Mouse (Mus musculus) limb, embryonic 15.5 days (tissue): ENCODE data around the gene Ogfod2. TPM values are rescaled to one million over a fixed set of nuclear protein-coding genes. Genes with fewer than 3 reads are reported as not detected.

Experiments
- ATAC-seq: fragments of 200-750 bp; cut with Nextera tagmentation; 2 replicates; pipeline ENCODE4 v1.8.0; 2017; ENCODE audit warnings: low read depth, moderate TSS enrichment; ENCODE audit not compliant: insufficient number of reproducible peaks, low FRiP score, low TSS enrichment
- H3K27ac ChIP-seq: fragments of 300-500 bp; sonication (generic); 2 replicates; pipeline ENCODE4 v1.5.1; 2015; ENCODE audit warnings: moderate library complexity, mild to moderate bottlenecking, inconsistent platforms
- H3K27me3 ChIP-seq: fragments of 300-500 bp; sonication (generic); 2 replicates; pipeline ENCODE4 v1.6.1; 2015; ENCODE audit warnings: inconsistent platforms
- H3K36me3 ChIP-seq: fragments of 300-500 bp; sonication (generic); 2 replicates; pipeline ENCODE4 v1.6.1; 2015; ENCODE audit warnings: inconsistent platforms
- H3K4me1 ChIP-seq: fragments of 300-500 bp; sonication (generic); 2 replicates; pipeline ENCODE4 v1.6.1; 2015; ENCODE audit warnings: inconsistent platforms
- H3K4me2 ChIP-seq: fragments of 300-500 bp; sonication (generic); 2 replicates; pipeline ENCODE4 v1.6.1; 2015; ENCODE audit warnings: mild to moderate bottlenecking, inconsistent platforms
- H3K4me3 ChIP-seq: fragments of 300-500 bp; sonication (generic); 2 replicates; pipeline ENCODE4 v1.5.1; 2015; ENCODE audit warnings: mild to moderate bottlenecking, inconsistent platforms
- H3K9ac ChIP-seq: fragments of 300-500 bp; sonication (generic); 2 replicates; pipeline ENCODE4 v1.6.1; 2015; ENCODE audit warnings: inconsistent platforms
- H3K9me3 ChIP-seq: fragments of 300-500 bp; sonication (generic); 2 replicates; pipeline ENCODE4 v1.6.1; 2016; ENCODE audit warnings: inconsistent platforms
- WGBS: fragments of 180-500 bp; shearing (Covaris S2); methylation state at CpG from one replicate; pipeline ENCODE4 v1.1.7; 2015; 5-methylcytosine and 5-hydroxymethylcytosine counted together
- polyA plus RNA-seq: library from polyadenylated mRNA; unstranded; fragments of >200 nt; fragmentation: Nextera tagmentation; extraction: Ambion mirVana; gene quantifications from 2 replicates; pipeline ENCODE4 v1.2.1, GENCODE M21; 2015

Gene Ogfod2
- polyA plus RNA-seq, 1 experiment from 2014 or later = 24.8 TPM

GRCm38 (mm10) chr5:124115990-124116845 lies 4.1 kb downstream of the Ogfod2 start, which contains the start of gene Arl6ip4:
Arl6ip4 (plus strand) TSS chr5:124116089.
- Histone ChIP-seq H3K27me3 (no peaks in the 10 kb centered on the region), H3K9ac (peak within 1 kb of the TSS; percentile 89), H3K4me3 (peak within 1 kb of the TSS; percentile 95), H3K27ac (peak within 1 kb of the TSS; percentile 84), H3K9me3 (no peaks in the 10 kb centered on the region), H3K36me3 (peaks cover 52% of the 10 kb centered on the region), H3K4me2 (peak within 1 kb of the TSS; percentile 94), H3K4me1 (peaks cover 48% of the 10 kb centered on the region)
- ATAC-seq = no peak
- WGBS = 2% methylated on average over 64 of the region's 64 CpGs

GRCm38 (mm10) chr5:124119204-124119603 lies 7.1 kb downstream of the Ogfod2 start:
- peaks cover 76% of the 10 kb centered on the region for H3K36me3 ChIP-seq

GRCm38 (mm10) chr5:124122357-124122756 lies 10.3 kb downstream of the Ogfod2 start:
- Histone ChIP-seq H3K27me3 (no peaks in the 10 kb centered on the region), H3K27ac (no peak overlapping the region), H3K4me3 (no peak overlapping the region), H3K9ac (no peak overlapping the region), H3K4me2 (no peak overlapping the region), H3K4me1 (peaks cover 18% of the 10 kb centered on the region), H3K36me3 (peaks cover 87% of the 10 kb centered on the region), H3K9me3 (no peaks in the 10 kb centered on the region)
- no peak for ATAC-seq
- WGBS = 92% methylated on average over 18 of the region's 18 CpGs

More at GRCm38 (mm10) chr5:124119204-124119603, 7.1 kb downstream of the Ogfod2 start:
- no peak overlapping the region for H3K27ac ChIP-seq
- H3K4me2 ChIP-seq = no peak overlapping the region
- no peak overlapping the region for H3K9ac ChIP-seq
- H3K4me1 ChIP-seq = peaks cover 32% of the 10 kb centered on the region
- no peaks in the 10 kb centered on the region for H3K9me3 ChIP-seq
- no peaks in the 10 kb centered on the region for H3K27me3 ChIP-seq
- WGBS = 79% methylated on average over 5 of the region's 5 CpGs
- H3K4me3 ChIP-seq = no peak overlapping the region
- no peak for ATAC-seq

- H3K4me2 ChIP-seq = no peak overlapping the region
- no peaks in the 10 kb centered on the region for H3K9me3 ChIP-seq
- H3K27me3 ChIP-seq = no peaks in the 10 kb centered on the region
- no peaks in the 10 kb centered on the region for H3K4me1 ChIP-seq
- H3K4me3 ChIP-seq = no peak overlapping the region
- ATAC-seq = no peak
- no peak overlapping the region for H3K9ac ChIP-seq
- H3K27ac ChIP-seq = no peak overlapping the region
- H3K36me3 ChIP-seq = peaks cover 87% of the 10 kb centered on the region
- WGBS = 89% methylated on average over 11 of the region's 11 CpGs
These were observed 13.0 kb downstream of the Ogfod2 start for GRCm38 (mm10) chr5:124125093-124125492.

GRCm38 (mm10) chr5:124134261-124134660 lies 22.2 kb downstream of the Ogfod2 start:
- H3K27ac ChIP-seq = no peak overlapping the region
- H3K4me2 ChIP-seq = no peak overlapping the region
- ATAC-seq = no peak
- WGBS = 90% methylated on average over 5 of the region's 5 CpGs
- no peaks in the 10 kb centered on the region for H3K9me3 ChIP-seq
- no peaks in the 10 kb centered on the region for H3K27me3 ChIP-seq
- peaks cover 2% of the 10 kb centered on the region; the same call in 1 of the 2 replicates for H3K4me1 ChIP-seq
- peaks cover 74% of the 10 kb centered on the region for H3K36me3 ChIP-seq
- no peak overlapping the region for H3K9ac ChIP-seq
- no peak overlapping the region for H3K4me3 ChIP-seq

GRCm38 (mm10) chr5:124138066-124138465 lies 26.0 kb downstream of the Ogfod2 start:
- H3K4me3 ChIP-seq = no peak overlapping the region
- H3K4me1 ChIP-seq = peaks cover 2% of the 10 kb centered on the region; the same call in 1 of the 2 replicates
- ATAC-seq = no peak
- no peaks in the 10 kb centered on the region for H3K9me3 ChIP-seq
- 84% methylated on average over 7 of the region's 7 CpGs for WGBS
- H3K36me3 ChIP-seq = peaks cover 60% of the 10 kb centered on the region
- H3K27ac ChIP-seq = no peak overlapping the region
- no peak overlapping the region for H3K9ac ChIP-seq
- no peak overlapping the region for H3K4me2 ChIP-seq
- no peaks in the 10 kb centered on the region for H3K27me3 ChIP-seq

- H3K27ac ChIP-seq = no peak overlapping the region
- ATAC-seq = no peak
- H3K27me3 ChIP-seq = no peaks in the 10 kb centered on the region
These were observed 36.9 kb downstream of the Ogfod2 start for GRCm38 (mm10) chr5:124149028-124149427.

GRCm38 (mm10) chr5:124150895-124151294 lies 38.8 kb downstream of the Ogfod2 start:
- Histone ChIP-seq H3K27me3 (no peaks in the 10 kb centered on the region), H3K36me3 (peaks cover 25% of the 10 kb centered on the region; the same call in 1 of the 2 replicates), H3K9me3 (no peaks in the 10 kb centered on the region), H3K4me3 (no peak overlapping the region), H3K4me2 (no peak overlapping the region), H3K27ac (no peak overlapping the region), H3K9ac (no peak overlapping the region), H3K4me1 (no peaks in the 10 kb centered on the region)
- ATAC-seq = no peak
- 85% methylated on average over 7 of the region's 7 CpGs for WGBS

More at GRCm38 (mm10) chr5:124149028-124149427, 36.9 kb downstream of the Ogfod2 start:
- peaks cover 29% of the 10 kb centered on the region; the same call in 1 of the 2 replicates for H3K36me3 ChIP-seq
- 72% methylated on average over 5 of the region's 5 CpGs for WGBS
- H3K9ac ChIP-seq = no peak overlapping the region
- H3K4me3 ChIP-seq = no peak overlapping the region
- no peaks in the 10 kb centered on the region for H3K9me3 ChIP-seq
- H3K4me2 ChIP-seq = no peak overlapping the region
- no peaks in the 10 kb centered on the region for H3K4me1 ChIP-seq

GRCm38 (mm10) chr5:124152734-124153133 lies 40.6 kb downstream of the Ogfod2 start:
- H3K4me2 ChIP-seq = no peak overlapping the region
- WGBS = 85% methylated on average over 4 of the region's 4 CpGs
- no peak for ATAC-seq
- no peaks in the 10 kb centered on the region for H3K4me1 ChIP-seq
- H3K9ac ChIP-seq = no peak overlapping the region
- no peaks in the 10 kb centered on the region for H3K9me3 ChIP-seq
- H3K4me3 ChIP-seq = no peak overlapping the region
- H3K27me3 ChIP-seq = no peaks in the 10 kb centered on the region
- H3K36me3 ChIP-seq = peaks cover 20% of the 10 kb centered on the region; the same call in 1 of the 2 replicates
- H3K27ac ChIP-seq = no peak overlapping the region

- Histone ChIP-seq H3K9ac (no peak overlapping the region), H3K36me3 (peaks cover 13% of the 10 kb centered on the region; the same call in 1 of the 2 replicates), H3K9me3 (no peaks in the 10 kb centered on the region), H3K4me2 (no peak overlapping the region), H3K27me3 (no peaks in the 10 kb centered on the region), H3K4me3 (no peak overlapping the region), H3K4me1 (peaks cover 10% of the 10 kb centered on the region), H3K27ac (no peak overlapping the region)
- 70% methylated on average over 5 of the region's 5 CpGs for WGBS
- ATAC-seq = no peak
These were observed 43.8 kb downstream of the Ogfod2 start for GRCm38 (mm10) chr5:124155943-124156342.

- ATAC-seq = no peak
- no peak overlapping the region for H3K4me3 ChIP-seq
- H3K9me3 ChIP-seq = no peaks in the 10 kb centered on the region
- no peaks in the 10 kb centered on the region for H3K27me3 ChIP-seq
- no peak overlapping the region for H3K4me2 ChIP-seq
- no peak overlapping the region for H3K27ac ChIP-seq
- peaks cover 26% of the 10 kb centered on the region for H3K4me1 ChIP-seq
- no peak overlapping the region for H3K9ac ChIP-seq
- whole genome bisulfite sequencing = 50% methylated on average over 4 of the region's 4 CpGs
- no peaks in the 10 kb centered on the region for H3K36me3 ChIP-seq
These were observed 46.2 kb downstream of the Ogfod2 start for GRCm38 (mm10) chr5:124158305-124158704.

- H3K36me3 ChIP-seq = no peaks in the 10 kb centered on the region
- no peaks in the 10 kb centered on the region for H3K9me3 ChIP-seq
- no peak for ATAC-seq
- WGBS = 27% methylated on average over 7 of the region's 7 CpGs
- no peaks in the 10 kb centered on the region for H3K27me3 ChIP-seq
- H3K9ac ChIP-seq = no peak overlapping the region
- H3K27ac ChIP-seq = no peak overlapping the region
- H3K4me2 ChIP-seq = no peak overlapping the region
- peaks cover 38% of the 10 kb centered on the region for H3K4me1 ChIP-seq
- no peak overlapping the region for H3K4me3 ChIP-seq
These were observed 47.4 kb downstream of the Ogfod2 start for GRCm38 (mm10) chr5:124159453-124159852.
